Mouse (Mus musculus) E14TG2a.4 (cell line): ENCODE data around the gene Fam129b.
A peak's percentile ranks its signal among the peaks of the same experiment; 100 is the strongest.

Experiments
- CTCF ChIP-seq: conservative IDR thresholded peaks from 2 replicates; pipeline ENCODE4 v1.5.1; 2014; ENCODE audit warnings: low read length
- NANOG ChIP-seq: IDR thresholded peaks from 2 replicates; pipeline ENCODE4 v1.6.1; 2014; ENCODE audit warnings: borderline replicate concordance, low read length, mixed read lengths
- POU5F1 ChIP-seq: IDR thresholded peaks from 2 replicates; pipeline ENCODE4 v1.6.1; 2014; ENCODE audit warnings: low read length, borderline replicate concordance

- TF ChIP-seq CTCF (peak; percentile 49), POU5F1 (no peak), NANOG (no peak)
These were observed 91.0 kb downstream of the Fam129b start for GRCm38 (mm10) chr2:32966689-32967631.
